Mouse (Mus musculus) urinary bladder, postnatal 14 days (tissue): ENCODE data around the gene Kcnb1.
A peak's percentile ranks its signal among the peaks of the same experiment; 100 is the strongest.

Experiments
- DNase-seq: peaks from one replicate; pipeline ENCODE4 v3.0.0; 2021; ENCODE audit warnings: low spot score

The Kcnb1 gene

GRCm38 (mm10) chr2:167190076-167190399, at the start of gene Kcnb1:
Kcnb1 (minus strand) TSS chr2:167190155.
- DNase-seq: peak; percentile 73

- no peak for DNase-seq
These were observed 49.3 kb upstream of the Kcnb1 start for GRCm38 (mm10) chr2:167239262-167239661.

GRCm38 (mm10) chr2:167237224-167237623, 47.3 kb upstream of the Kcnb1 start:
- DNase-seq: no peak

- DNase-seq: no peak
These were observed 46.2 kb upstream of the Kcnb1 start for GRCm38 (mm10) chr2:167236174-167236573.

- peak; percentile 68 for DNase-seq
These were observed 45.5 kb upstream of the Kcnb1 start for GRCm38 (mm10) chr2:167235338-167236018.

- DNase-seq: no peak
These were observed 43.8 kb upstream of the Kcnb1 start for GRCm38 (mm10) chr2:167233771-167234170.

GRCm38 (mm10) chr2:167233009-167233335, 43.0 kb upstream of the Kcnb1 start:
- DNase-seq: no peak

- DNase-seq: peak; percentile 67
These were observed 42.4 kb upstream of the Kcnb1 start for GRCm38 (mm10) chr2:167232132-167233008.

GRCm38 (mm10) chr2:167230554-167230953, 40.6 kb upstream of the Kcnb1 start:
- DNase-seq: no peak

GRCm38 (mm10) chr2:167224937-167225336, 35.0 kb upstream of the Kcnb1 start:
- no peak for DNase-seq

- DNase-seq: no peak
These were observed 34.2 kb upstream of the Kcnb1 start for GRCm38 (mm10) chr2:167224194-167224593.

GRCm38 (mm10) chr2:167222152-167222551, 32.2 kb upstream of the Kcnb1 start:
- peak; percentile 69 for DNase-seq

- no peak for DNase-seq
These were observed 31.3 kb upstream of the Kcnb1 start for GRCm38 (mm10) chr2:167221159-167221845.

- DNase-seq: no peak
These were observed 30.8 kb upstream of the Kcnb1 start for GRCm38 (mm10) chr2:167220736-167221135.

GRCm38 (mm10) chr2:167219154-167219775, 29.3 kb upstream of the Kcnb1 start:
- peak; percentile 85 for DNase-seq

- DNase-seq: no peak
These were observed 23.7 kb upstream of the Kcnb1 start for GRCm38 (mm10) chr2:167213666-167214065.

GRCm38 (mm10) chr2:167213076-167213475, 23.1 kb upstream of the Kcnb1 start:
- DNase-seq: no peak

- no peak for DNase-seq
These were observed 22.6 kb upstream of the Kcnb1 start for GRCm38 (mm10) chr2:167212551-167212950.

GRCm38 (mm10) chr2:167212089-167212488, 22.1 kb upstream of the Kcnb1 start:
- DNase-seq: no peak

- DNase-seq: no peak
These were observed 19.9 kb upstream of the Kcnb1 start for GRCm38 (mm10) chr2:167209900-167210299.

- no peak for DNase-seq
These were observed 19.0 kb upstream of the Kcnb1 start for GRCm38 (mm10) chr2:167208984-167209383.

- DNase-seq: no peak
These were observed 16.1 kb upstream of the Kcnb1 start for GRCm38 (mm10) chr2:167205918-167206629.
